20 mouse cellular contexts compared by ENCODE assay signal in the genomic region with DNA sequence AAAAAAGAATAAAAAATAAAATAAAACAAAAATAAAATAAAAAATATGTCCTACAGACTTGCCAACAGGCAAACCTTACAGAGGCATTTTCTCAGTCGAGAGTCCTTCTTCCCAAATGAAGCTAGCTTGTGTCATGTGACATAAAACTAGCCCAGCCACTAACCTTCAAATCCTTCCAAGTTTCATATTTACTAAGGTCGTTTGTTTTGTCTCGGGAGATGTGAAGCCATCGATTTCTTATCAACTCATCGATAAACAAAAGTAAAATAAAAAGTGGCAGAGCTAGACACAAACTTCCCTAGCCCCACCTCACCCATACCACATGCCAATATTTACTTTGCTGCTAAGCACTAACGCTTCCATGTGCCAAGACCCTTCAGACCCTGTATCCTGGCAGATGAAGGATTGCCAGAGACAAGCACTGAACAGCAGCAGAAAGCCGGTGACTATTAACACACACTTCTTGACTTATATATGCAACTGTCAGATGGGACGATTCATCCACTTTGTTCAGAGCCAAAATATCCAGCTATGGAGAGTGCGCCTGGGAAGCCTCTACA.
DNase-seq lines count a peak whose midpoint lies in the region; ATAC-seq and TF ChIP-seq lines count a peak whose summit lies in the region.
"Had no signal": no experiment of that assay in that cellular context is flagged by ENCODE, and none has a peak within 500 bp of the region (broad histone marks: within the 10 kb centered on the region; RNA-seq: fewer than 3 reads in every experiment).

No protein-coding gene starts in this region.

- no peak for TF ChIP-seq POLR2A in lung, adult 2 months (IDR thresholded peaks at IDR 0.05; ENCODE audit: borderline replicate concordance, extremely low read depth, low read depth, low read length)

- H3K9ac ChIP-seq in lung, postnatal 0 days (replicated peaks; ENCODE audit: low read depth) = no peak overlapping the region
- H3K9ac ChIP-seq in hindbrain, embryonic 12.5 days = no peak overlapping the region
- H3K9ac ChIP-seq: embryonic facial prominence, embryonic 13.5 days; forebrain, embryonic 12.5 days; heart, embryonic 13.5 days; hindbrain, embryonic 13.5 days had no signal

- H3K4me2 ChIP-seq in lung, postnatal 0 days (replicated peaks; ENCODE audit: low read depth, low read length) = no peak overlapping the region
- H3K4me2 ChIP-seq in hindbrain, embryonic 12.5 days (replicated peaks) = no peak overlapping the region
- H3K4me2 ChIP-seq: embryonic facial prominence, embryonic 13.5 days; forebrain, embryonic 12.5 days; heart, embryonic 13.5 days; hindbrain, embryonic 13.5 days had no signal

- no peak for TF ChIP-seq CTCF in lung, adult 2 months (IDR thresholded peaks at IDR 0.05; ENCODE audit: insufficient read depth, low read length)
- TF ChIP-seq CTCF in lung, postnatal 0 days (IDR thresholded peaks at IDR 0.05) = no peak

- peak; percentile 9; the same call in 1 of the 2 replicates for ATAC-seq in lung, postnatal 0 days
- ATAC-seq in hindbrain, embryonic 12.5 days (ENCODE audit: low FRiP score) = no peak
- ATAC-seq: forebrain, embryonic 16.5 days had no signal

- no peaks in the 10 kb centered on the region for H3K27me3 ChIP-seq in lung, postnatal 0 days (replicated peaks; ENCODE audit: insufficient read depth, low read length)
- H3K27me3 ChIP-seq in hindbrain, embryonic 12.5 days = no peaks in the 10 kb centered on the region
- H3K27me3 ChIP-seq: embryonic facial prominence, embryonic 13.5 days; heart, embryonic 13.5 days had no signal

- H3K27ac ChIP-seq in lung, postnatal 0 days (ENCODE audit: low read length) = peak overlapping the region; percentile 68
- no peak overlapping the region for H3K27ac ChIP-seq in hindbrain, embryonic 12.5 days
- H3K27ac ChIP-seq: embryonic facial prominence, embryonic 13.5 days; forebrain, embryonic 12.5 days; heart, embryonic 13.5 days; hindbrain, embryonic 13.5 days had no signal

- peaks cover 45% of the 10 kb centered on the region for H3K4me1 ChIP-seq in lung, adult 2 months (ENCODE audit: control insufficient read depth, insufficient read depth, low read length)
- peaks cover 31% of the 10 kb centered on the region; the same call in 1 of the 2 replicates for H3K4me1 ChIP-seq in lung, postnatal 0 days (ENCODE audit: insufficient read depth, low read depth, low read length)
- H3K4me1 ChIP-seq in hindbrain, embryonic 12.5 days = peaks cover 17% of the 10 kb centered on the region

- no peaks in the 10 kb centered on the region for H3K36me3 ChIP-seq in lung, postnatal 0 days (ENCODE audit: insufficient read depth, low read length)
- no peaks in the 10 kb centered on the region for H3K36me3 ChIP-seq in hindbrain, embryonic 12.5 days
- H3K36me3 ChIP-seq: embryonic facial prominence, embryonic 13.5 days; forebrain, embryonic 12.5 days; heart, embryonic 13.5 days; hindbrain, embryonic 13.5 days had no signal

- WGBS in lung, adult 2 months = 17% methylated on average over 9 of the region's 9 CpGs
- 19% methylated on average over 9 of the region's 9 CpGs for WGBS in lung, postnatal 0 days
- WGBS in hindbrain, embryonic 12.5 days = 84% methylated on average over 9 of the region's 9 CpGs

- TF ChIP-seq EP300 in lung, postnatal 0 days (IDR thresholded peaks at IDR 0.05) = peak; percentile 93

- H3K4me3 ChIP-seq in lung, adult 2 months (replicated peaks; ENCODE audit: extremely low read depth, low read depth, low read length) = no peak overlapping the region
- H3K4me3 ChIP-seq in lung, postnatal 0 days (ENCODE audit: low read depth, low read length) = no peak overlapping the region
- no peak overlapping the region for H3K4me3 ChIP-seq in hindbrain, embryonic 12.5 days
- H3K4me3 ChIP-seq: embryonic facial prominence, embryonic 13.5 days; forebrain, embryonic 12.5 days; heart, embryonic 13.5 days; hindbrain, embryonic 13.5 days had no signal

- peak; percentile 66 to 83 for DNase-seq in lung, adult 18-20 months
- no peak for DNase-seq in lung, adult 2 months
- peak; percentile 86 for DNase-seq in lung, postnatal 0 days (ENCODE audit: low spot score)
- DNase-seq in lung, postnatal 36 days = peak; percentile 85
- no peak for DNase-seq in thymus, postnatal 4 days
- no peak for DNase-seq in heart, adult 8-10 months (ENCODE audit: low spot score)
- DNase-seq: adrenal gland, adult 2 months; adrenal gland, postnatal 25 days; cerebellum, adult 18-20 months; cerebellum, adult 9-11 months; cerebellum, postnatal 36 days; gastrocnemius, postnatal 36 days; heart, adult 18-20 months; heart, postnatal 4 days had no signal

- H3K9me3 ChIP-seq in lung, postnatal 0 days (ENCODE audit: low read length) = no peaks in the 10 kb centered on the region
- H3K9me3 ChIP-seq in hindbrain, embryonic 12.5 days (replicated peaks) = no peaks in the 10 kb centered on the region
- H3K9me3 ChIP-seq: embryonic facial prominence, embryonic 13.5 days; forebrain, embryonic 12.5 days; heart, embryonic 13.5 days; hindbrain, embryonic 13.5 days had no signal

Comparison
In these comparisons a context has a peak if more than half of its experiments do, and no peak if none do; other contexts are left out.
1. DNase-seq: peak in lung, adult 18-20 months (2 of 2), lung, postnatal 0 days (single experiment) and lung, postnatal 36 days (single experiment); none in lung, adult 2 months (single experiment), thymus, postnatal 4 days (single experiment) and heart, adult 8-10 months (single experiment).